Mouse (Mus musculus): Measurements from ENCODE around the gene Lmo7. TPM values are rescaled to one million over a fixed set of nuclear protein-coding genes. Genes with fewer than 3 reads are reported as not detected.

The Lmo7 gene
- polyA plus RNA-seq, 1 experiment, result 164 TPM

DNA sequence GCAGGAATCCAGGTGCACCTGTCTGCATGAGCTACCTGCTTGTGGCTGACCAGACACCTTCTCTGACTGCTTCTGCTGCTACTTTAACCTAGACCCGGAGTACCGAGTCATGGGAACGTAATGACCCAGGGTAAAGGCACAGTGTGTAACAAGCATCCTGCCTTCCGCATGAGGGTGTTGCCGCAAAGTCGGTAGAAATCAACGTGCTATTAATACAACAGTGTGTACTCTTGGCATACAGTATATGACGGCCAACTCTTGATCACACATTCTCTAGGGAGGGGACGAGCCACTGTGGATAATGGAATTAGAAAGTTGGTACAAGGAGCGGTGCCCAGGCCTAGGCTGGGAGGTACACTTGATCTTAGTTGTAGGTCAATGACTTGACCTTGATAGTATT lies 156.6 kb downstream of the Lmo7 start:
- H3K4me1 ChIP-seq (ENCODE audit: control insufficient read depth, insufficient read depth, insufficient read length, low read length), result 0 out of 2 replicates have a peak, but pooled peaks cover 2% of the 10 kb centered on the region
- H3K27ac ChIP-seq (ENCODE audit: insufficient read depth, low read depth, low read length), result no peak overlapping the region
- 95% methylated on average over 10 of the region's 10 CpGs for WGBS
- no peak overlapping the region for H3K4me3 ChIP-seq (ENCODE audit: low read depth, low read length)
- H3K27me3 ChIP-seq (ENCODE audit: control insufficient read depth, insufficient read depth, low read length), result no peaks in the 10 kb centered on the region
- TF ChIP-seq CTCF (IDR thresholded peaks at IDR 0.05; ENCODE audit: extremely low read depth, insufficient read length, insufficient replicate concordance, low read depth, low read length), result no peak
- TF ChIP-seq POLR2A (IDR thresholded peaks at IDR 0.05; ENCODE audit: low read depth, low read length), result no peak
- peaks cover 43% of the 10 kb centered on the region for H3K36me3 ChIP-seq (ENCODE audit: control insufficient read depth, insufficient read depth, low read length)

DNA sequence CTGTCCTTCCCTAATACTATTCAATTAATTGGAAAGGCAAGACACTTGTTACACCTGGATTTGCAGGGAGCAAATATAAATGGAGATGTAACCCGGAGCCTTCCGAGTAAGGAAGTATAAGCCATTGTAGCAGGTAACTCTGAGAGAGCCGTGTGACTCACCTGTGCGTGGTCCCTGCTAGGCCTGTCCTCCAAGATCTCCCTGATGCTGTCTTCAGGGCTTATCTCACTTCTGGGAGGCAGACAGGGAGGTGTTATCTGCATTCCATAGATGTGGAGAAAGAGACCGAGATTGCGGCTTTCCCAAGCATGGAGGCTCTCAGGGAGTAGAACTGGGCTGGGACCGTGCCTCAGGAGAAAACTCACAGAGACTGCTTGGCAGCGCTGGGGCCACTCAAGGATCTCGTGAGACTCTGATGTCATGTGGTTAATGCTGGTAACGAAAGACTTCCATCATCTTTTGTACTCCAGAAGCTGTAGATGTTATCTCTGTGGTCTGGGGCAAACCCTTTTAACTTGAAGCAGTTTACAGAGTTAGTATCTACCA lies 162.2 kb downstream of the Lmo7 start:
- no peaks in the 10 kb centered on the region for H3K4me1 ChIP-seq (ENCODE audit: control insufficient read depth, insufficient read depth, insufficient read length, low read length)
- 67% methylated on average over 10 of the region's 10 CpGs for WGBS
- H3K27me3 ChIP-seq (ENCODE audit: control insufficient read depth, insufficient read depth, low read length), result no peaks in the 10 kb centered on the region
- H3K36me3 ChIP-seq (ENCODE audit: control insufficient read depth, insufficient read depth, low read length), result peaks cover 35% of the 10 kb centered on the region
- no peak overlapping the region for H3K4me3 ChIP-seq (ENCODE audit: low read depth, low read length)
- H3K27ac ChIP-seq (ENCODE audit: insufficient read depth, low read depth, low read length), result no peak overlapping the region
- TF ChIP-seq CTCF (IDR thresholded peaks at IDR 0.05; ENCODE audit: extremely low read depth, insufficient read length, insufficient replicate concordance, low read depth, low read length) (no peak), POLR2A (IDR thresholded peaks at IDR 0.05; ENCODE audit: low read depth, low read length) (no peak)

DNA sequence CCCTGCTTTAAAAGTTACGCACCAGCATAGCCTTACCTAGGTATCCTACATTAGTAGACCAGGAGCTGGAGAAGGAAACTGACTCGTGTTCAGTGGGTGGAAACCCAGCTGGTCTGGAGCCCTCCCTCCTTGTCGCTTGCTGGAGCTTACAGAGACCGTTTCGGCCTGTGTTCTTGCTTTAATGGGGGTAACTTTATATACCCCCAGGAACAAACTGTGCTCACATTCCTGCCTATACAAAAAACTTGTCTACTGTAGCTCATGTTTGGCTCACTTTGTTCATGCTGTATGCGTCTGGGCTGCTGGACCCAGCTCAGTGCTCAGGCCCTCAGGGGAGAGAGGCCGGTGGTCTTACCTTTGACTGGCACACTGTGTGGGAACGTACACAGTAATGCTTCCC lies 162.7 kb downstream of the Lmo7 start:
- 88% methylated on average over 8 of the region's 8 CpGs for WGBS
- TF ChIP-seq POLR2A (IDR thresholded peaks at IDR 0.05; ENCODE audit: low read depth, low read length), result no peak
- TF ChIP-seq CTCF (IDR thresholded peaks at IDR 0.05; ENCODE audit: extremely low read depth, insufficient read length, insufficient replicate concordance, low read depth, low read length), result no peak
- H3K4me1 ChIP-seq (ENCODE audit: control insufficient read depth, insufficient read depth, insufficient read length, low read length), result no peaks in the 10 kb centered on the region

DNA sequence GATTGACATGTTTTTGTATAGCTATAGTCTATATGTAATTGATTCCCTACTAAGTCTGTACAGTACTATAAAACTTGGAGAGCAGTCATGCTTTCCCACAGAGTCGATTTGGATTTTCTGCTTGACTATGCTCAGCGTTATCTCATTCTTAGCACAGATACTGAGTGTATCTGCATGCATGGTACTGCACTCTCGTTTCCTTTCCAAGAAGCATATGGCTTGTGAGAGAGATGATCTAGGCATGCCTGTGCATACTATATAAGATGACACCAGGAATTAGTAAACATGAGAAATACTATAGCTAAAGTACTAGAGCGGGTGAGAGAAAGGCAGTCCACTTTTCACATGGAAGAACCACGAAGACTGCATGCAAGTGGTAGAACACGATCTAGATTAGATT lies 163.5 kb downstream of the Lmo7 start:
- Histone ChIP-seq H3K27ac (ENCODE audit: insufficient read depth, low read depth, low read length) (no peak overlapping the region), H3K4me1 (ENCODE audit: control insufficient read depth, insufficient read depth, insufficient read length, low read length) (no peaks in the 10 kb centered on the region), H3K27me3 (ENCODE audit: control insufficient read depth, insufficient read depth, low read length) (no peaks in the 10 kb centered on the region), H3K36me3 (ENCODE audit: control insufficient read depth, insufficient read depth, low read length) (peaks cover 34% of the 10 kb centered on the region), H3K4me3 (ENCODE audit: low read depth, low read length) (no peak overlapping the region)
- 74% methylated on average over 6 of the region's 6 CpGs for WGBS
- no peak for TF ChIP-seq POLR2A (IDR thresholded peaks at IDR 0.05; ENCODE audit: low read depth, low read length)
- TF ChIP-seq CTCF (IDR thresholded peaks at IDR 0.05; ENCODE audit: extremely low read depth, insufficient read length, insufficient replicate concordance, low read depth, low read length), result no peak

More for the DNA sequence above, 162.7 kb downstream of the Lmo7 start:
- Histone ChIP-seq H3K4me3 (ENCODE audit: low read depth, low read length) (no peak overlapping the region), H3K27ac (ENCODE audit: insufficient read depth, low read depth, low read length) (no peak overlapping the region), H3K36me3 (ENCODE audit: control insufficient read depth, insufficient read depth, low read length) (peaks cover 35% of the 10 kb centered on the region), H3K27me3 (ENCODE audit: control insufficient read depth, insufficient read depth, low read length) (no peaks in the 10 kb centered on the region)

DNA sequence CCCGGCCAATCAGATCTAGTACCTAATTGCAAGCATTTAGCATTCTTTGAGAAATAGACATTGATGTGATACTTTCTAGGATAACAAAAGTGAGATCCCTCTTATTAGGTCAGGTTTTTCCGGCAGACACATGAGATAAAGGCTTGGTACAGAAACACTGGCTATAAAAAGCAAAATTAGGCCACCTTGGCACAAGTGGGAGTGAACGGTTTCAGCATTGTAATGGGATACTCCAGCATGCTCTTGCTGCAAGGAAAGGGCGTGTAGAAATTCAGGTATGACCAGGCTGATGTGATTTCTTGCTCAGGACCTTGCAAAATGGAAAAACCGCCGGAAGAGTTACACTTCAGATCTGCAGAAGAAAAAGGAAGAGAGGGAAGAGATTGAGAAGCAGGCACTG lies 168.5 kb downstream of the Lmo7 start:
- Histone ChIP-seq H3K4me1 (ENCODE audit: control insufficient read depth, insufficient read depth, insufficient read length, low read length) (no peaks in the 10 kb centered on the region), H3K36me3 (ENCODE audit: control insufficient read depth, insufficient read depth, low read length) (peaks cover 60% of the 10 kb centered on the region), H3K4me3 (ENCODE audit: low read depth, low read length) (no peak overlapping the region), H3K27ac (ENCODE audit: insufficient read depth, low read depth, low read length) (no peak overlapping the region), H3K27me3 (ENCODE audit: control insufficient read depth, insufficient read depth, low read length) (no peaks in the 10 kb centered on the region)
- TF ChIP-seq CTCF (IDR thresholded peaks at IDR 0.05; ENCODE audit: extremely low read depth, insufficient read length, insufficient replicate concordance, low read depth, low read length), result no peak
- TF ChIP-seq POLR2A (IDR thresholded peaks at IDR 0.05; ENCODE audit: low read depth, low read length), result no peak
- 76% methylated on average over 6 of the region's 6 CpGs for WGBS

DNA sequence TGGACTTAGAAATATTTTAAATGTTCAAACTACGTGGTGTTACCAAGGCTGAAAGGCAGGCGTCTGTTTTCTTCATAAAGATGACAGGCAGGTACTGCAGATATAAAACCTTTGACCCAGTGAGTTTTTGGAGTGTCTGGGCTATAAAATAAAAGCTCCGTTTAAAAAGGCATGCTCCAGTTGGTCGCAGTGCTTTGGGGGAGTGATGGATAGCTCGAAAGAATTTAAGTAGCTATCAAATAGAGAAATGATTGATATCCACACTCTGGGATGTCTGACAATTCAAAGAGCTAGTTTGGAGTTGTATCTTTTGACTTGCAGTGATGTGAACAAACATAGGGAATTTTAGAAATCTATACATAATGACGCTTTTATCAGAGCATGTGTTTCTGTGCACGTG lies 171.7 kb downstream of the Lmo7 start:
- TF ChIP-seq POLR2A (IDR thresholded peaks at IDR 0.05; ENCODE audit: low read depth, low read length), result no peak
- WGBS, result 72% methylated on average over 7 of the region's 7 CpGs
- H3K27ac ChIP-seq (ENCODE audit: insufficient read depth, low read depth, low read length), result no peak overlapping the region
- H3K27me3 ChIP-seq (ENCODE audit: control insufficient read depth, insufficient read depth, low read length), result no peaks in the 10 kb centered on the region
- H3K4me3 ChIP-seq (ENCODE audit: low read depth, low read length), result no peak overlapping the region
- peaks cover 58% of the 10 kb centered on the region for H3K36me3 ChIP-seq (ENCODE audit: control insufficient read depth, insufficient read depth, low read length)
- H3K4me1 ChIP-seq (ENCODE audit: control insufficient read depth, insufficient read depth, insufficient read length, low read length), result no peaks in the 10 kb centered on the region

DNA sequence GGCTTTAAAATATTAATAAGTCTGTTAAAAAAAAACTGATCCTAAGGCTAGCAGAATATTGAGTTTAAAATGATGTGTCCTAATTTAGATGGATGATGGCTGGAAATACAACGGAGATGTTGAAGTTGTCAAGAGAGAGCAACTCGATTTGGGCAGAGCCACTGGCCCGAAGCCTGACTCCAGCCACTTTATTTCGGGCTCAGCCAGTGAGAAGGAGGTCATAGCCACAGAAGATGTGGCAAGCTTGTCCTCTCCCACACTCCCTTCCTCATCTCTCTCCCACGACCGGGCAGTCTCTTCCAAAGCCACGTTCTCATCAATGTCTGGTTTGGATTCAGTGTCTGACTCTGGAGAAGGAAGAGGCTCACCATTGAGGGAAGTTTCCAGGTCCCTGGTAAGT lies 172.2 kb downstream of the Lmo7 start:
- Histone ChIP-seq H3K4me3 (ENCODE audit: low read depth, low read length) (no peak overlapping the region), H3K27ac (ENCODE audit: insufficient read depth, low read depth, low read length) (no peak overlapping the region), H3K4me1 (ENCODE audit: control insufficient read depth, insufficient read depth, insufficient read length, low read length) (no peaks in the 10 kb centered on the region), H3K36me3 (ENCODE audit: control insufficient read depth, insufficient read depth, low read length) (peaks cover 57% of the 10 kb centered on the region), H3K27me3 (ENCODE audit: control insufficient read depth, insufficient read depth, low read length) (no peaks in the 10 kb centered on the region)
- WGBS, result 82% methylated on average over 7 of the region's 7 CpGs
- no peak for TF ChIP-seq POLR2A (IDR thresholded peaks at IDR 0.05; ENCODE audit: low read depth, low read length)
- TF ChIP-seq CTCF (IDR thresholded peaks at IDR 0.05; ENCODE audit: extremely low read depth, insufficient read length, insufficient replicate concordance, low read depth, low read length), result no peak
